Mouse (Mus musculus) c-Kit-positive CD71-positive TER-119-negative erythroid progenitor cells, embryonic 14.5 days (primary cell): ENCODE data around the gene Phlda2.

Source experiments
- DNase-seq: peaks from one replicate; pipeline ENCODE4 v3.0.0-alpha.2; 2013; ENCODE audit warnings: low read depth

Phlda2 gene

DNA sequence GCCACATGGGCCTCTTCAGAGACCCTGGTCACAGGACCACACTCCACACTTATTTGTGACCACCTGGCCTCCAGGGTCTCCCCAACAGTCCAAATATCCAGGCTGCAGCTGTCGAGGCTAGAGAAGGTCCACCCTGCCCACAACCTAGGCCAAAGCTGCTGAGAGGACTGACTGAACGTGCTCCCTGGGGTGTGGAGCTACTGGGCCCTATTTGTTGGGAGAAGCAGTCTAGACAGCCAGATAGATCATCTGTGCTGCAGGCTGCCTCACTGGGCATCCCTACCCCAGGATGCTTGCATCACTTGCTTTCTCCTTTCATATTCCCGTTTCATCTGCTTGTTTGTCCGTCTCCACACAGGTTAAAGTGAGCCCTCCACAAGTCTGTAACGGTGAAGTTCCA is 40.4 kb downstream of the Phlda2 start:
- no peak for DNase-seq

DNA sequence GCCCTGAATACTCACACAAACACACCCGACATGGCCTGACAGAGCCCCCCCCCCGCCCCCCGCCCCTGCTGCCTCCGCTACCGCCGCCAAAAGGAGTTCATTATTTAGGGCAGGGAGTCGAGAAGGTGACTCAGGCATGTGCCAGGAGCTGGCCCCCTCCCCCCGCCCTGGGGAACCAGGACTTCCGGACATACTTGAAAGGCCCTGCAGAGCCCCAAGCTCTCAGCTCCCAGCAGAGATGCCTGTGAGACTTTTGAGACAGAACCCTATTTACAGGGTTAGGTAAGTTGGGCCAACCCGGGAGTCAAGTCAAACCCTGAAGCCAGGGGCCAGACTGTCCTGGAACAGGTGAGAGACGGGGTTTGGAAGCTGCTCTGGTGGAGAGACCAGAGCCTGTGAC is 41.0 kb downstream of the Phlda2 start:
- no peak for DNase-seq

DNA sequence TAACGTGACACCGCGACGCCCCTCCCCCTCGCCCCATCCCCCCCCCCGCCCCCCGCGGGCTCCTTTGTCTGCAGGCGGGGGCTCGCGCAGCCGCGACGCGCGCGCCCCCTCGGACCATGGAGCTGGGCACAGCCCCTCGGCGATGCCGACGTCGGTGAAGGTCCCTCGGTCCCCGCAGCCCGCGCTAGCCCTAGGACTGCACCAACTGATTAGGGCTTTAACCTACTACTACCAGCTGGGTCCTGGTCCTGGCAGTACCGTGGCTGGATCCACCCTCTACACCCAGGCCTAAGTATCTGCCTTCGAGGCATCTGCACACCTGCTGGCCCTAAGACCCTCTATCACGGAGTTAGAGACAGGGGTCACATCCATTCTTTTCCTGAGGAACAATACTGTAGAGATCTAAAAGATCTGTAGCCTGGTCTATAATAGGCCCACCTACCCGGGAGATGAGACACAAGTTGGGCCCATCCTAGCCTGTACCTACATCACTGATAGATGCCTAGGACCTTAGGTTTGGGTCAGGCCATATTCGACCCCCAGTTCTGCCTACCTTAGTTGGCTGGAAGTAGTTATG is 41.6 kb downstream of the Phlda2 start:
- DNase-seq: no peak

DNA sequence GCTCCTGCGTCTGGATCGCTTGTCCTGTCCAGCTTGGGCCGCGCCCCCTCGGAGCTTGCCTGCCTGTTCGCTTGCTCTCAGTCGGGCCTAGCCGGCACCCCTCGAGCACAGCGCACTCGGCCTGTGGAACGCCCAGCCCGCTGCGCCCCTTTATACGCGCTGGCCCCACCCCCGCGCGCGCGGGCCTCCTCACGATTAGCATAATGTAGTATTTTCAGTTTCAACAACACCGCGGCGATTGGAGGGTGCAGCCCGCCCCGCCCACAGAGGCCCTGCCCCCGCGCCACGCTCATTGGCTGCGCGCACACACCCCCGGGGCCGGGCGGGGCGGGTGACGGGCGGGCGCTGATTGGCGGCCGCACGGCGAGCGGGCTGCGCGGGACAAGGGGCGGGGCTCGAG is 42.1 kb downstream of the Phlda2 start, which contains the start of gene Cdkn1c:
Gene Cdkn1c (minus strand): TSS at position 177 of the 400 bp plus-strand sequence.
- peak; percentile 71 for DNase-seq

DNA sequence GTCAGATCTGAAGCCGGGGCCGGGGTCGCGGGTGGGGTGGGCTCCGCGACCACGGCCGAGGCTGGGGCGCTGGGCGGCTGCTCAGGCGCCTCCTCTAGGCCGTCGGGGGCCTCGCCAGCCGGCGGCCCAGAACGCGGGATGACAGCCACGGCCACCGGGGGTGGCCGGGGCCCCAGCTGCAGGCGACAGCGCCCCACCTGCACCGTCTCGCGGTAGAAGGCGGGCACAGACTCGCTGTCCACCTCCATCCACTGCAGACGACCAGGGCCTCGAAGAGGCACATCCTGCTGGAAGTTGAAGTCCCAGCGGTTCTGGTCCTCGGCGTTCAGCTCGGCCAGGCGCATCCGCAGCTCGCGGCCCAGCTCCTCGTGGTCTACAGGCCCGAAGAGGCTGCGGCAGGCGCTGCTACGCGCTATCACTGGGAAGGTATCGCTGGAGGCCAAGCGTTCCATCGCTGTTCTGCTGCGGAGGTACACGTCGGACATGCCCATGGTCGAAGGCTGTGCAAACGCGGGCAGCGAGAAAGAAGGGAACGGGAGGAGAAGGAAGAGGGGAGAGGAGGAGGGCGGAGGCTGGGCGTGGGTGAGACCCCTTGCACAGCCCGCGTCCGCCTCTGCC is 42.6 kb downstream of the Phlda2 start:
- no peak for DNase-seq

DNA sequence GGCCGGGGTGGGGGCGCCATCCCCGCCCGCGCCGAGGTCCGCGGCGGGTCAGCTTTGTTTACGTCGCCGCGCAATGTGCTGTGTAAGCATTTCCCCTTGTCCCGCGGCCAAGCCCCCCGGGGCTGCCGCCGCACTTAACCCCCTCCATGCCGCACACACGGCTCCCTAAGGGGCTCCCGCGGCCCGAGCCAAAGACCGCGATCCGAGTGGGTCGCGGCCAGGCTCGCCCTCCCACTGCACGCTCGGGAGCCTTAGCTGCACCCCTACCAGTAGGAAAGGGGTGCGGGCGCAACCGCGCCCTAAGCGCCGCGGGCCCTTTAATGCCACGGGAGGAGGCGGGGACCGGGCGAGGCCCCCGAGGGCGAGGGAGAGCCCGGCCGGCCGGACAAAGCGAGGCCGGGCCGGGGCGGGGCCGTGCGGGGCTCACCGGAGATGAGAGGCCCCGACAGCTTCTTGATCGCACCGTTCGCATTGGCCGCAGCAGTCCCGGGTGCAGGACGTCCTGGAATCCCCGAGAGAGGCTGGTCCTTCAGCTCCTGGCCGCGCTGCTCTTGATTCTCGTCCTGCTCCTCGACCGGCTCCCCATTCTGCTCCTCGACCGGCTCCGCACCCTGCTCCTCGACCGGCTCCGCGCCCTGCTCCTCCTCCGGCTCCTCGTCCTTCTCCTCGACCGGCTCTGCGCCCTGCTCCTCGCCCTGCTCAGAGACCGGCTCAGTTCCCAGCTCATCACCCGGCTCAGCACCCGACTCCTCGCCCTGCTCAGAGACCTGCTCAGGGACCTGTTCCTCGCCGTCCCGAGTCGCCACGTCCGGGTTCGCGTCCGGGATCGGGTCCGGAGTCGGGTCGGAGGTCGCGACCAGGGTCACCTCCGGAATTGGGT is 43.4 kb downstream of the Phlda2 start:
- no peak for DNase-seq

DNA sequence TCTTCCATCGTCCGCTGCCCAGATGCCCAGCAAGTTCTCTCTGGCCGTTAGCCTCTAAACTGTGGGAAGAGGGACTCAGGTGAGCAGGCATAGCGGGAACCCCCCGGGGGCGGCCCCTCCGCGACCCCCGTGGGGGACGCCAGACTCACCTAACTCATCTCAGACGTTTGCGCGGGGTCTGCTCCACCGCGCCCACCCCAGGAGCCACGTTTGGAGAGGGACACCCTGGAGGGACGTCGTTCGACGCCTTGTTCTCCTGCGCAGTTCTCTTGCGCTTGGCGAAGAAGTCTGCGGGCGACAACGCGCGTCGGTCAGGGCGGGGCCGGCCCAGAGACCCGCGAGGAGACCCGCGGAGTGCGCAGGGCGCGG is 44.0 kb downstream of the Phlda2 start:
- DNase-seq: no peak
